Mouse (Mus musculus) lung, postnatal 0 days (tissue): Measurements from ENCODE around the gene Tecpr1. TPM values are rescaled to one million over a fixed set of nuclear protein-coding genes. Genes with fewer than 3 reads are reported as not detected.
A peak's percentile ranks its signal among the peaks of the same experiment; 100 is the strongest.

Source experiments
- ATAC-seq: fragments of 200-750 bp; cut with Nextera tagmentation; 2 replicates; pipeline ENCODE4 v1.8.0; 2017; ENCODE audit warnings: moderate library complexity
- DNase-seq: peaks from one replicate; pipeline ENCODE4 v3.0.0-alpha.2; 2016; ENCODE audit warnings: low spot score
- H3K27ac ChIP-seq: fragments of 300-500 bp; sonication (generic); 2 replicates; pipeline ENCODE4 v1.5.1; 2014; ENCODE audit warnings: antibody characterized with exemption, mild to moderate bottlenecking, low read length, mixed read lengths
- H3K27me3 ChIP-seq: fragments of 300-500 bp; sonication (generic); replicated peaks from 2 replicates; pipeline ENCODE4 v1.6.1; 2014; ENCODE audit warnings: low read length, mixed read lengths; ENCODE audit not compliant: insufficient read depth
- H3K36me3 ChIP-seq: fragments of 300-500 bp; sonication (generic); 2 replicates; pipeline ENCODE4 v1.6.1; 2014; ENCODE audit warnings: low read length, mixed read lengths; ENCODE audit not compliant: insufficient read depth
- H3K4me1 ChIP-seq: fragments of 300-500 bp; sonication (generic); 2 replicates; pipeline ENCODE4 v1.6.1; 2014; ENCODE audit warnings: antibody characterized with exemption, low read depth, low read length, mixed read lengths; ENCODE audit not compliant: insufficient read depth
- H3K4me2 ChIP-seq: fragments of 300-500 bp; sonication (generic); replicated peaks from 2 replicates; pipeline ENCODE4 v1.6.1; 2014; ENCODE audit warnings: low read depth, mild to moderate bottlenecking, low read length, moderate library complexity, mixed read lengths
- H3K4me3 ChIP-seq: fragments of 300-500 bp; sonication (generic); 2 replicates; pipeline ENCODE4 v1.5.1; 2014; ENCODE audit warnings: low read depth, low read length
- H3K9ac ChIP-seq: fragments of 300-500 bp; sonication (generic); replicated peaks from 2 replicates; pipeline ENCODE4 v1.6.1; 2014; ENCODE audit warnings: low read depth, mild to moderate bottlenecking
- H3K9me3 ChIP-seq: fragments of 300-500 bp; sonication (generic); 2 replicates; pipeline ENCODE4 v1.6.1; 2016; ENCODE audit warnings: low read length, mixed read lengths
- CTCF ChIP-seq: IDR thresholded peaks from 2 replicates; pipeline ENCODE4 v1.5.1; 2016; ENCODE audit warnings: antibody characterized with exemption, mild to moderate bottlenecking
- EP300 ChIP-seq: IDR thresholded peaks from 2 replicates; pipeline ENCODE4 v1.6.1; 2016; ENCODE audit warnings: antibody characterized with exemption, mild to moderate bottlenecking, control low read depth
- WGBS: fragments of 180-500 bp; shearing (Covaris S2); extraction: QIAGEN DNeasy Blood & Tissue Kit; methylation state at CpG from one replicate; pipeline ENCODE4 v1.1.7; 2014; 5-methylcytosine and 5-hydroxymethylcytosine counted together
- polyA plus RNA-seq: library from polyadenylated mRNA; unstranded; fragments of >200 nt; fragmentation: Nextera tagmentation; extraction: Ambion mirVana; gene quantifications from 2 replicates; pipeline ENCODE4 v1.2.1, GENCODE M21; 2015

Tecpr1 gene
- polyA plus RNA-seq: 34.1 and 35.0 TPM in 2 replicates

DNA sequence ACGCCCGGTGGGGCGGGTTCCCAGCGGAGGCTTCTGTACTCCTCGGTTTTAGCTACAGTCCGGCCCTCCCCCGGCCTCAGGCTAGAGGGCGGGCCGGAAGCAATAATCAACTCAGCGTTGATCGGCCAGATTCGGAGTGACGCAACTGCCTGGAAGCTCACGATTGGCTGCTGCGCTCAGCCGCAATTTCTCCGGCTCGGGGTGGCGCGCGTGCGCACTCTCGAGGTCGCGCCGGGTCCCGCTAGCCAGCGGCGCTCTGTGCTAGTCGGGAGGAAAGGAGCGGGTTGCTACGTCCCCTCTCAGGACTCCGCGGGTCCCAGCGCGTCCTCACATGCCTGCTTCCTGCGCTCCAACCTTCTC lies at the start of gene Tecpr1:
TSS of gene Tecpr1 (minus strand) at position 113 of the 360 bp plus-strand sequence.
- 2% methylated on average over 35 of the region's 37 CpGs for WGBS
- Histone ChIP-seq H3K4me2 (peak within 1 kb of the TSS; percentile 75), H3K27ac (peak within 1 kb of the TSS; percentile 91), H3K36me3 (no peaks in the 10 kb centered on the region), H3K4me1 (peaks cover 16% of the 10 kb centered on the region), H3K27me3 (no peaks in the 10 kb centered on the region), H3K9ac (peak within 1 kb of the TSS; percentile 58), H3K4me3 (peak within 1 kb of the TSS; percentile 70), H3K9me3 (no peaks in the 10 kb centered on the region)
- ATAC-seq (peak; percentile 97), DNase-seq (peak; percentile 99)
- TF ChIP-seq CTCF (peak; percentile 39; the same call in 1 of the 2 replicates), EP300 (0 out of 2 replicates have a peak, but pooled peaks have one; percentile 11)

DNA sequence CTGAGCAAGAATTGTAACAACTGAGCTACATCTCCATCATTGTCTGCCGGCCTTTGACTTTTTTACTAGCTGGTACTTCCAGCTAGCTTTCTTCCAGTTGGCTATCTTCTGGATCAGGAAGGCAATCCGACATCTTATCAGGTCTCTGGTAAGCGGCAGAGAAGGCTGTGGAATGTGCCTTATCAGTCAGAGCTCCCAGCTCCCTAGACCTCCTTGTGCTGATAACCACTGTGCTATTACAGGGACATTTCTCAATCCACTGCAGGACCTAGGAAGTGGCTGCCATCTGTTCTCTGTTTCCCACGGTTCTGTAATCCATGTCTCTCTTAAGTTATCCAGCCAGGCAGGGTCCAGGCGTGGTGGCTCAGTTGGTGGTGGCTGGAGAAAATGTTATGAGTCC lies 48.4 kb upstream of the Tecpr1 start:
- H3K27ac ChIP-seq: no peak overlapping the region
- WGBS: 25% methylated on average over 5 of the region's 5 CpGs
- no peak overlapping the region for H3K9ac ChIP-seq
- ATAC-seq (no peak), DNase-seq (peak; percentile 41)
- H3K36me3 ChIP-seq: peaks cover 3% of the 10 kb centered on the region; the same call in 1 of the 2 replicates
- H3K4me3 ChIP-seq: no peak overlapping the region
- H3K4me1 ChIP-seq: no peaks in the 10 kb centered on the region
- no peak overlapping the region for H3K4me2 ChIP-seq
- TF ChIP-seq CTCF: no peak
- TF ChIP-seq EP300: no peak
- no peaks in the 10 kb centered on the region for H3K27me3 ChIP-seq
- H3K9me3 ChIP-seq: no peaks in the 10 kb centered on the region

DNA sequence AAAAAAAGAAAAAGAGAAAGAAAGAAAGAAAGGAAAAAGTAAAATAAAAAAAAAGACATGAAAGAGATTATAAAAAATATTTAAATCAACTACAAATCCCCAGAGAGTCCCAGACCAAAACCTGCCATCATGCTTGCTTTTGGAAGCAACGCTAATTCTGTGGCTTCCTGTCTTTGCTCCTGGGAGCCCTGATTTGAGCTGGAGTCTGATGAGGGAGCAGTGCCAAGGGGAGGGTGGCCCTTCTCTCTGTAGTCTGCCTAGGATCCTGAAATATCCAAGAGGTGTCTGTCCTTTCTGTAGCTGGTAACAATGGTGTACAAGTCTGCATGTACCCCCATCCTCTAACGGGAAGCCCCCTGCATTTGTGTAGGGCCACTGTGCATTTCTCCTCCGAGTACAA lies 47.7 kb upstream of the Tecpr1 start:
- H3K4me2 ChIP-seq: no peak overlapping the region
- no peak for DNase-seq
- ATAC-seq: no peak
- H3K27ac ChIP-seq: no peak overlapping the region
- no peaks in the 10 kb centered on the region for H3K27me3 ChIP-seq
- peaks cover 9% of the 10 kb centered on the region; the same call in 1 of the 2 replicates for H3K36me3 ChIP-seq
- H3K4me1 ChIP-seq: no peaks in the 10 kb centered on the region
- 63% methylated on average over 3 of the region's 3 CpGs for WGBS
- H3K9me3 ChIP-seq: no peaks in the 10 kb centered on the region
- TF ChIP-seq CTCF: no peak
- TF ChIP-seq EP300: no peak
- H3K9ac ChIP-seq: no peak overlapping the region
- no peak overlapping the region for H3K4me3 ChIP-seq

DNA sequence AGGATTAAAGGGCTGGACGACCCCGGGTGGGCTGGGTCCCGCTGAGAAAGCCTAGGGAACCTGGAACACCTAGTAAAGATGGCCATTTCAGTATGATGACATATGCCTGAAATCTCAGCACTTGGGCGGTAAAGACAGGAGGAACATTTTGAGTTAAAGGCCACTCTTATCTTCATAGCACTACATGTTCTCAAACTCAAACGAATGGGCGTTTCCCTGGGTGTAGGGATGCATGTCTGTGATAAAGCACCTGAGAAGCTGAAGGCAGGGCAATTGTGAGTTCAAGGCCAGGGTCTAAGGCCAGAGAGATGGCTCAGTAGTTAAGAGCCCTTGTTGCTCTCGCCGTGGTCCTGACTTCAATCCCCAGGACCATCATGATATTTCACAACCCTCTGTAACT lies 47.0 kb upstream of the Tecpr1 start:
- DNase-seq (no peak), ATAC-seq (no peak)
- no peak overlapping the region for H3K27ac ChIP-seq
- H3K4me3 ChIP-seq: no peak overlapping the region
- no peaks in the 10 kb centered on the region for H3K9me3 ChIP-seq
- no peak overlapping the region for H3K4me2 ChIP-seq
- H3K9ac ChIP-seq: no peak overlapping the region
- no peaks in the 10 kb centered on the region for H3K27me3 ChIP-seq
- WGBS: 84% methylated on average over 8 of the region's 8 CpGs
- H3K36me3 ChIP-seq: peaks cover 9% of the 10 kb centered on the region; the same call in 1 of the 2 replicates
- TF ChIP-seq CTCF (no peak), EP300 (no peak)
- H3K4me1 ChIP-seq: no peaks in the 10 kb centered on the region

DNA sequence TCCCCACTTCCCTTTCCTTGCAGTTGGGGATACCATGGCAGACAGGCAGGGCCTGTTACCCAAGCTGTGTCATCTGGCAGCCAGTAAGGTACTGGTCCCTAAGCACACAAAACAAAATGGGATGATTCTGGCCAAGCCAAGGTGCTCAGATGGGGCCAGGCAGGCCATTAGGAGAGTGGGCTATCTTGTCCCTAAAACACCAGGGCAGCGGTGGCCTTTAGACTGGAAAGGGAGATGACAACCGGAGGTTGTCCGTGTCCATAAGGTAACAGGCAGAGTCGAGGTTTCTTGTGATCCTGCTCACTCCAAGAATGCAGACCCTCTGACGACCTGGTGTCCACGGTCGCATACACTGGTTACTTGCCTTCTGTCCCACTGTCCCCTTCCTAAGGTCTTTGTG lies 46.5 kb upstream of the Tecpr1 start:
- DNase-seq: no peak
- Histone ChIP-seq H3K9me3 (no peaks in the 10 kb centered on the region), H3K27me3 (no peaks in the 10 kb centered on the region), H3K9ac (no peak overlapping the region), H3K4me3 (no peak overlapping the region), H3K36me3 (peaks cover 9% of the 10 kb centered on the region; the same call in 1 of the 2 replicates), H3K27ac (no peak overlapping the region), H3K4me2 (no peak overlapping the region), H3K4me1 (no peaks in the 10 kb centered on the region)
- no peak for TF ChIP-seq CTCF
- TF ChIP-seq EP300: no peak
- no peak for ATAC-seq
- WGBS: 92% methylated on average over 7 of the region's 7 CpGs

DNA sequence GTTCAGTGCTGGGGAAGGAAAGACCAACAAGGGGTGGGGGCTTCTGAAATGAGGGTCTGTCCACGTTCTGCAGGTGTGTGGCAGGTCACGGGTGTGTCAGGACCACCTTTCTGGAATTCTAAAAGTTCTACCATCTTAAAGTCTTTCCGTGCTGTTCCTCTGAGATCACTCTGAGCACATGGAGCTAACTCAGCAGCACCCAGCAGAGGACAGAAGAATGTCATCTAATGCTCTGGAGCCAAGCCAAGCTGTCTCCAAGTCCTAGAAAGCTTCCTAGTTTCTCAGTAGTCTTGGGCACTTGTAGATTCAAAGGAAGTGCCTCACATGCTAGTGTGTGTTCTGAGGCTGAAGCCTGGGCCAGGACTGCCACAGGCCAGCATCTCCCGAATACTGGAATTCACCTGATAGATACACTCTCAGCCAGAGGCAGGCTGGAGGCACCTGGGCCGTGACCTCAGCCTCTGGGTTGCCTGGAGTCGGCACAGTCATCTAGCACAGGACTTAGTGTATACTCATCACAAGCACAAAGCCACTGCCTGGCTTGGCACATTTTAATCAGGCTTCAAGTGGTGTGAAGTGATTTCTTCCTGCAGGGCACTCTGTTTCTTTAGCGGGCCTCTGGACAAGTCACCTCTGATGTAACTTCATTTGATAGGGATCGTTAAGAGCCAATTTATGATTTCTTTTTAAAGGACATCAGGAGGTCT lies 44.3 kb upstream of the Tecpr1 start:
- 42% methylated on average over 8 of the region's 8 CpGs for WGBS
- Histone ChIP-seq H3K27me3 (no peaks in the 10 kb centered on the region), H3K9ac (no peak overlapping the region), H3K36me3 (peaks cover 9% of the 10 kb centered on the region; the same call in 1 of the 2 replicates), H3K9me3 (no peaks in the 10 kb centered on the region), H3K4me2 (no peak overlapping the region), H3K4me3 (no peak overlapping the region), H3K27ac (peak overlapping the region; percentile 51; the same call in 1 of the 2 replicates), H3K4me1 (peaks cover 3% of the 10 kb centered on the region; the same call in 1 of the 2 replicates)
- DNase-seq: peak; percentile 85
- peak; percentile 84 for ATAC-seq
- 0 out of 2 replicates have a peak, but pooled peaks have one; percentile 33 for TF ChIP-seq EP300
- peak; percentile 37 for TF ChIP-seq CTCF
